Mouse (Mus musculus): ENCODE measurements around the gene Gramd4. TPM values are rescaled to one million over a fixed set of nuclear protein-coding genes. Genes with fewer than 3 reads are reported as not detected.
"Not testable (repeated sequence)": the region's sequence is repeated elsewhere in the genome, so short reads cannot be mapped to it uniquely, and the experiment has no call there.

Gramd4 gene
- total RNA-seq, 2 experiments from 2014 or later = 3.3 to 8.4 TPM

GRCm38 (mm10) chr15:86049510-86049909, 8.0 kb upstream of the Gramd4 start:
- no peak for ATAC-seq (replicated peaks; ENCODE audit: low FRiP score, poor library complexity, severe bottlenecking)

- ATAC-seq (replicated peaks; ENCODE audit: low FRiP score, poor library complexity, severe bottlenecking) = peak; percentile 67
Measured at GRCm38 (mm10) chr15:86050170-86050743, 7.2 kb upstream of the Gramd4 start.

GRCm38 (mm10) chr15:86051152-86051551, 6.3 kb upstream of the Gramd4 start:
- peak; percentile 70 for ATAC-seq (replicated peaks; ENCODE audit: low FRiP score, poor library complexity, severe bottlenecking)

- no peak for ATAC-seq (replicated peaks; ENCODE audit: low FRiP score, poor library complexity, severe bottlenecking)
Measured at GRCm38 (mm10) chr15:86051878-86052478, 5.5 kb upstream of the Gramd4 start.

GRCm38 (mm10) chr15:86053890-86054536, 3.5 kb upstream of the Gramd4 start:
- peak; percentile 61 for ATAC-seq (replicated peaks; ENCODE audit: low FRiP score, poor library complexity, severe bottlenecking)

GRCm38 (mm10) chr15:86054861-86055260, 2.6 kb upstream of the Gramd4 start:
- not testable (repeated sequence) for ATAC-seq (replicated peaks; ENCODE audit: low FRiP score, poor library complexity, severe bottlenecking)

GRCm38 (mm10) chr15:86056221-86056760, 1.2 kb upstream of the Gramd4 start:
- no peak for ATAC-seq (replicated peaks; ENCODE audit: low FRiP score, poor library complexity, severe bottlenecking)

- ATAC-seq (replicated peaks; ENCODE audit: low FRiP score, poor library complexity, severe bottlenecking) = no peak
Measured at GRCm38 (mm10) chr15:86057908-86058307, 413 bp downstream of the Gramd4 start.

GRCm38 (mm10) chr15:86058394-86058915, 960 bp downstream of the Gramd4 start:
- ATAC-seq (replicated peaks; ENCODE audit: low FRiP score, poor library complexity, severe bottlenecking) = peak; percentile 27

- ATAC-seq (replicated peaks; ENCODE audit: low FRiP score, poor library complexity, severe bottlenecking) = peak; percentile 23
Measured at GRCm38 (mm10) chr15:86058931-86059834, 1.7 kb downstream of the Gramd4 start.

- no peak for ATAC-seq (replicated peaks; ENCODE audit: low FRiP score, poor library complexity, severe bottlenecking)
Measured at GRCm38 (mm10) chr15:86059835-86060380, 2.4 kb downstream of the Gramd4 start.

GRCm38 (mm10) chr15:86060581-86060980, 3.1 kb downstream of the Gramd4 start:
- ATAC-seq (replicated peaks; ENCODE audit: low FRiP score, poor library complexity, severe bottlenecking) = no peak

- no peak for ATAC-seq (replicated peaks; ENCODE audit: low FRiP score, poor library complexity, severe bottlenecking)
Measured at GRCm38 (mm10) chr15:86061221-86061620, 3.7 kb downstream of the Gramd4 start.

- ATAC-seq (replicated peaks; ENCODE audit: low FRiP score, poor library complexity, severe bottlenecking) = no peak
Measured at GRCm38 (mm10) chr15:86061848-86062481, 4.5 kb downstream of the Gramd4 start.

GRCm38 (mm10) chr15:86064191-86064849, 6.8 kb downstream of the Gramd4 start:
- ATAC-seq (replicated peaks; ENCODE audit: low FRiP score, poor library complexity, severe bottlenecking) = peak; percentile 8; the same call in 1 of the 2 replicates

GRCm38 (mm10) chr15:86064850-86065229, 7.3 kb downstream of the Gramd4 start:
- peak; percentile 56 for ATAC-seq (replicated peaks; ENCODE audit: low FRiP score, poor library complexity, severe bottlenecking)

GRCm38 (mm10) chr15:86065367-86065766, 7.9 kb downstream of the Gramd4 start:
- ATAC-seq (replicated peaks; ENCODE audit: low FRiP score, poor library complexity, severe bottlenecking) = no peak

- ATAC-seq (replicated peaks; ENCODE audit: low FRiP score, poor library complexity, severe bottlenecking) = no peak
Measured at GRCm38 (mm10) chr15:86066836-86067580, 9.5 kb downstream of the Gramd4 start.
